Mouse (Mus musculus): ENCODE data around the gene Aig1. TPM values are rescaled to one million over a fixed set of nuclear protein-coding genes. Genes with fewer than 3 reads are reported as not detected.

Gene Aig1
- total RNA-seq, 2 experiments from 2014 or later = 19.5 to 22.7 TPM

DNA sequence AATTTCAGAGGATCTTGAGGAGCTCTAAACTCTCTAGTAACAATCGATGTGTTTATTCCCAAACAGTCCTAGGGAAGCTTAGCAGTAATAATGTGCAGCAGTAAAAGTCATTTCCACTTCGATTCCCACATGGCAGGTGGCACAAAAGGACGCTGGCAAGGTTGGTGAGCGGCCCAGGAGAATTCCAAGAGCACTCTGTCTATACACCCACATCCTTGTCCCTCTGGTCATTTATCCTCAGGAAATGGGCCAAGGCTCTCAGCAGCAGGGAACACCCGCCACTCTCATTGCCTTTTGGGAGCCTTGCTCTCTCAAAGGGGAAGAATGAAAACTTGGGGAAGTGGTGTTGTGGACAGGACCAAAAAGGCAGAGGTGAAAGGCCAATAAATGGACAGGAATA is 245.0 kb downstream of the Aig1 start:
- DNase-seq = no peak

- no peak for DNase-seq
These were observed 267.9 kb downstream of the Aig1 start for GRCm38 (mm10) chr10:13600926-13601325.

DNA sequence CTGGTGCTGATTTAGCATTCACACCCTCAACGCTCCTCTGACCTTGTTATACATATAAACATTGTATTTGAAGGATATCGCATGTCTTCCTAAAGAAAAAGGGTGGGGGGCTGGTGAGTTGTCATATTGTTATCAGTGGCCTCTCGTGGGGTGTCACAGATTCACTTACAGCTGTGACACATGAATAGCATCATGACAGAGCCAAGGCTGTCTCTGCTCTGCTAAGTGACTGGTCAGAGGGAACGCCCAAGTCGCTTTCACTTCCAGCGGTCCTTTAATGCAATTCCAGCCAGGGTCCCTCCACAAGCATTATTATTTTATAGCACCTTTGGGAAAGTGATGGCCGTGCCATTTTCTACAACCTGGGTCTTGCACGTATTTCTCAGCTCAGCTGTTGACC is 271.3 kb downstream of the Aig1 start:
- no peak for DNase-seq

Other genes starting within 250 kb of the Aig1 start
- 10 to 100 TPM; 32.0 to 41.5 TPM for gene Hivep2, start 97.1 kb upstream of the Aig1 start, total RNA-seq (2021)

Data from gastrocnemius, postnatal 25 days (tissue).